Mouse (Mus musculus) spleen, adult 12 weeks (tissue): ENCODE measurements around the gene 4930518I15Rik.
"Not testable (repeated sequence)": the region's sequence is repeated elsewhere in the genome, so short reads cannot be mapped to it uniquely, and the experiment has no call there.

Source experiments
- DNase-seq: peaks from one replicate; pipeline ENCODE4 v3.0.0; 2022; ENCODE audit warnings: low spot score

Gene 4930518I15Rik

GRCm38 (mm10) chr2:156857835-156858234, at the start of gene 4930518I15Rik:
4930518I15Rik (minus strand) TSS chr2:156857946.
- no peak for DNase-seq

- not testable (repeated sequence) for DNase-seq
Observed at GRCm38 (mm10) chr2:156905931-156906330, 48.2 kb upstream of the 4930518I15Rik start.

- DNase-seq, result no peak
Observed at GRCm38 (mm10) chr2:156904976-156905717, 47.4 kb upstream of the 4930518I15Rik start.

- no peak for DNase-seq
Observed at GRCm38 (mm10) chr2:156903367-156903766, 45.6 kb upstream of the 4930518I15Rik start.

- DNase-seq, result not testable (repeated sequence)
Observed at GRCm38 (mm10) chr2:156902411-156902810, 44.7 kb upstream of the 4930518I15Rik start.

GRCm38 (mm10) chr2:156901883-156902282, 44.1 kb upstream of the 4930518I15Rik start:
- no peak for DNase-seq

GRCm38 (mm10) chr2:156901344-156901743, 43.6 kb upstream of the 4930518I15Rik start:
- DNase-seq, result no peak

- no peak for DNase-seq
Observed at GRCm38 (mm10) chr2:156899184-156899583, 41.4 kb upstream of the 4930518I15Rik start.

GRCm38 (mm10) chr2:156898374-156898773, 40.6 kb upstream of the 4930518I15Rik start:
- no peak for DNase-seq

- no peak for DNase-seq
Observed at GRCm38 (mm10) chr2:156897034-156897433, 39.3 kb upstream of the 4930518I15Rik start.

- no peak for DNase-seq
Observed at GRCm38 (mm10) chr2:156896384-156896914, 38.7 kb upstream of the 4930518I15Rik start.

- no peak for DNase-seq
Observed at GRCm38 (mm10) chr2:156894496-156895265, 36.9 kb upstream of the 4930518I15Rik start.

GRCm38 (mm10) chr2:156892821-156893220, 35.1 kb upstream of the 4930518I15Rik start:
- DNase-seq, result no peak

GRCm38 (mm10) chr2:156892240-156892639, 34.5 kb upstream of the 4930518I15Rik start:
- DNase-seq, result no peak

- no peak for DNase-seq
Observed at GRCm38 (mm10) chr2:156888490-156888889, 30.7 kb upstream of the 4930518I15Rik start.

- DNase-seq, result no peak
Observed at GRCm38 (mm10) chr2:156887017-156887416, 29.3 kb upstream of the 4930518I15Rik start, which contains the start of gene Sla2. Sla2 (minus strand) TSS chr2:156887192.

GRCm38 (mm10) chr2:156886084-156886631, 28.4 kb upstream of the 4930518I15Rik start:
- no peak for DNase-seq

GRCm38 (mm10) chr2:156885666-156886065, 27.9 kb upstream of the 4930518I15Rik start:
- not testable (repeated sequence) for DNase-seq

GRCm38 (mm10) chr2:156884396-156885211, 26.9 kb upstream of the 4930518I15Rik start:
- DNase-seq, result no peak

- peak; percentile 51 for DNase-seq
Observed at GRCm38 (mm10) chr2:156882431-156883001, 24.8 kb upstream of the 4930518I15Rik start.

- DNase-seq, result no peak
Observed at GRCm38 (mm10) chr2:156879541-156879940, 21.8 kb upstream of the 4930518I15Rik start.
